Mouse (Mus musculus) embryo, embryonic 10.5 days (tissue): ENCODE measurements around the gene Ankrd54.
A peak's percentile ranks its signal among the peaks of the same experiment; 100 is the strongest.
"Not testable (repeated sequence)": the region's sequence is repeated elsewhere in the genome, so short reads cannot be mapped to it uniquely, and the experiment has no call there.

Experiments
- DNase-seq: peaks from one replicate; pipeline ENCODE4 v3.0.0-alpha.2; 2015; ENCODE audit warnings: low spot score

The Ankrd54 gene

GRCm38 (mm10) chr15:79013382-79013781 lies 49.3 kb downstream of the Ankrd54 start:
- DNase-seq, result no peak

- peak; percentile 61 for DNase-seq
These were observed 51.1 kb downstream of the Ankrd54 start for GRCm38 (mm10) chr15:79011550-79011949.

GRCm38 (mm10) chr15:79009734-79010133 lies 53.0 kb downstream of the Ankrd54 start:
- no peak for DNase-seq

GRCm38 (mm10) chr15:79007836-79008235 lies 54.9 kb downstream of the Ankrd54 start:
- DNase-seq, result not testable (repeated sequence)

- no peak for DNase-seq
These were observed 55.6 kb downstream of the Ankrd54 start for GRCm38 (mm10) chr15:79007059-79007458.

- no peak for DNase-seq
These were observed 56.1 kb downstream of the Ankrd54 start for GRCm38 (mm10) chr15:79006638-79007037.

GRCm38 (mm10) chr15:79005581-79005980 lies 57.1 kb downstream of the Ankrd54 start:
- no peak for DNase-seq
